Mouse (Mus musculus) adrenal gland, postnatal 14 days (tissue): ENCODE measurements around the gene Ino80b. TPM values are rescaled to one million over a fixed set of nuclear protein-coding genes. Genes with fewer than 3 reads are reported as not detected.

Source experiments
- DNase-seq: peaks from one replicate; pipeline ENCODE4 v3.0.0; 2021; ENCODE audit warnings: mixed read lengths
- long read RNA-seq, 2 experiments: library from polyadenylated mRNA; stranded (forward); transcript quantifications; one replicate each; pipeline ENCODE4 v2.0.0; 2021
- total RNA-seq: library from RNA; stranded (reverse); gene quantifications from 2 replicates; pipeline ENCODE4 v1.2.3, GENCODE M21; 2021

Gene Ino80b
- total RNA-seq, result 19.3 and 22.5 TPM in 2 replicates
- long read RNA-seq, experiment 1, transcript Ino80b-202 (5 exons, 1,503 nt), result major isoform, 30 of 33 reads
- long read RNA-seq, experiment 1, partial matches to known transcripts, result 2 of 33 reads
- long read RNA-seq, experiment 1, other reads (novel, unspliced or antisense), result 1 of 33 reads
- long read RNA-seq, experiment 2, transcript Ino80b-202 (5 exons, 1,503 nt), result major isoform, 10 of 13 reads
- long read RNA-seq, experiment 2, partial matches to known transcripts, result 3 of 13 reads
- long read RNA-seq, experiment 2, other reads (novel, unspliced or antisense), result 0 of 13 reads

DNA sequence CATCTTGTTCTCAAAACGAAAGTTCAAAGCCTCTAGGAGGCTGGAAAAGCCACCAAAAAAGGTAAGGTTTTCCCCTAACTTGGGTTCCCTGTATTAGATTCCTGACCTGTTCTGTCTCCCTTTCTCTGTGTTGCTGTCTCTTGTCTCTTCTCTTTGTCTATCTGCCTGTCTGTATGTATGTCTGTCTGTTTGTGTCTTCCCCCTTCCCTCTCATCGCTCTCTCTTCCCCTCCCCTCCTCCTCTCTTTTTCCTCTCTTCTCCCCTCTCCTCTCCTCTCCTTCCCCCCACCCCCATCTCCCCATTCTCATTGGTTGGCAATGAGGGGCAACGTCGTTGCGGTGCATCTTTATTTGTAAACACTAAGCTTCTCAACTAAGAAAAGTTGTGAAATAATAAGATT, at the start of gene Ino80b:
Gene Ino80b, minus strand, starts transcription at position 101 of the 400 bp plus-strand sequence.
- DNase-seq, result no peak

DNA sequence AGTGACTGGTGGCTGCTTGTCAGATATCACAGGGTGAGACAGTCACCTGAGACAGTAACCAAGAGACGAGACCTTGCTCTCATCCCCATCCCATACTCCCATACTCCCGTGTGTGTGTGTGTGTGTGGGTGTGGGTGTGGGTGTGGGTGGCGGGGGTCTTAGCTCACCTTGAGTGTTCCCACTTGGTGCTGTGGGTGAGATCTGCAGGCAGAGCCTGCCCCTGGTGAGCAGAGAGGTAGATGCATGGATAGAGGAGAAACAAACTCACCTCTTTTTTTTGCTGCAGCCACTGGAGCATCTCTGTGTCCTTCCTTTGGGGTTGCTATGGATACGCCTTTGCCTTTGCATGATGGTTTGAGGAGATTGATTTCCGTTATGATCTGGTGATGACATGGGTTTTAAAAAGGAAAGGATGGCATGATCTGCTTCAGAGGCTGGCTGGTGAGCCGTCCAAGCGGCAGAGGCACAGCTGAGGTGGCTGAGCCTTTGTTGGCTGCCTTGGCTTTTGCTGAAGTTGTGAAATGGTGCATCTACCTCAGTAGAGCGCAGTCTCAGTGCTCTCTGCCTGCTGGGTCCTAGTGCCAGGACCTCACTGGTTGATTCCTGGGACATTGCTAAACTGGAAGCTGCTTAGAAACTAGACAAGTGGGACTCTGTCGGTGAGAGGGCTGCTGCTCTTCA, 47.1 kb upstream of the Ino80b start:
- DNase-seq, result no peak

DNA sequence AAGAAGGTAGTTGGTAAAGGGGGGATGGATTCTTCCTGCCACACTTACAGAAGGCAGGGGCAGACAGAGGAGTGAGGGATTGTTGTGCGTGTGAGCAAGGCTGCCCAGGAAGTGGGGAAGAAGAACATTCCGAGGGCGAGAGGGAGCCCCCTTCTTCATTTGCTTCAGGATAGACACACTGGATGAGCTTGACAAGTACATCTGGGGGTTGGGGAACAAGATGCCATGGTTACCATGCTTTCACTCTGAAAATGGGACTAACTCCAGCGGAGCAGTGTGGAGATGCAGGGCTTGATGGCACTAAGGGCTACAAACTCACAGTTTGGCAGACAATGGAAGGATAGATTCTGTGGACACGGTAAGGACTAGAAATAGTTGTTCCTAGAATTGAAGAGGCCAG, 45.8 kb upstream of the Ino80b start:
- no peak for DNase-seq

DNA sequence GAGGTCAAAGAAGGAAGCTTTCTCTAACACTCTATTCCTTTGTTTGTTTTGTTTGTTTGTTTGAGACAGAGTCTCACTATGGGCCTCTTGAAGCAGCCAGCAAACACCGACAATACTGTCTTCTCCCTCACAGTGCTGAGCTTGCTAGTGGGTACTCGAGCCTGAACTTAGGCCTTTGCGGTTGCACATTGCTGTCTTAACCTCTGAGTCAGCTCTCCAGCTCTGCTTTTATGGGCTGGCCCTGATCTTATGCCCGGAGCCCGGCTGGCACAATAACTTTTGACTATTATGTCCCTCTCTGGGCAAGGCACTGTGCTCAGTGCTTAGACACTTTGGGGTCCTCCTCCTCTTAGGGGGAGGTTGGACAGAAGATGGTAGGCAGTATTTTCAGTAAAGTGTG, 44.6 kb upstream of the Ino80b start:
- peak; percentile 53 for DNase-seq

DNA sequence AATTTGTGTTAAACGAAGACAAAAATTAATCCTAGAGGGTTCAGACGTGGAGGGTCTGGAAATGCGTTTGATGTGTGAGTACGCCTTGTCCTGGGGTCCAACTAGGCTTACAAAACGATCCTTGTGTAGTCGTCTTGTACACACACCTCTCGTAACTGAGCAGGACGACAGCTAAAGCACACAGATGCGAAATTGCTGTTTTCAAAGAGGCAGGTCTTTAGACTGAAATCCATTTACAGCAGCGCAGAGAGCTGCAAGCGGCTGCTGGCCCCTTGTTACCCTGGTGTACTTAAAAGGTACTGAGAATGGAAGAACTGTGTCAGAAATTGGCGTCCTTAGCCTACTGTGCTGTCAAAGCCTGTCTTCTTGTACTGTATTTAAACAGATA, 41.0 kb upstream of the Ino80b start:
- no peak for DNase-seq

DNA sequence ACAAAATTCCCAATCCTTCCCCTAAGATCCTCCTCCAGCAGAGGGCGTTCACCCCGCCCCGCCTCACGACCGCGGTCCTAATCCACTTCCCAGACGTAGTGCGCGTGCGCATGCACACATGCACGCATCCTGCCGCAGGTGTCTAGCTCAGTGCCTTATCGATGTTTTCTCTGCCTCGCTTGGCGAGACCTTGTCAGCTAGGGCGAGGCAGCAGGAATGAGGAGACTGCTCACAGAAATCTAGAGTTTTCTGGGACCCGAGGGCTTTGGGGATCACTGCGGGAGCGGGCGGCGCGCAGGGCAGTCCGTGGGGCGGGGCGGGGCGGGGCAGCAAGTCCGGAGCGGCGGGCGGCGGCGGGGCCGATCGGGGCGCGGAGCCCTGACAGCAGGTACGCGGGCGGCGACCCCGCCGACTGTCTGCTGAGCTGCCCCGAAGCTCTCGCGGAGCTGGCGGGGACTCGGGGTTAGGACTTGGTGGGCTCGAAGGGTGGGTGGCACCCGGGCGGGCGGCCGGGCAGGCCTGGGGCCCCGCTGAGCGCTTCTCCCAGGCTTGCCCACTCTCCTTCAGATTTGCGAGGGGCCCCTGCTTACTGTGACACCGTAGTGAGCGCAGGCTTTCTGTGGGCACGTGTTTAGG, 40.5 kb upstream of the Ino80b start, which contains the start of gene Dctn1:
Gene Dctn1, plus strand, starts transcription at position 314 of the 636 bp plus-strand sequence.
- DNase-seq, result peak; percentile 98

DNA sequence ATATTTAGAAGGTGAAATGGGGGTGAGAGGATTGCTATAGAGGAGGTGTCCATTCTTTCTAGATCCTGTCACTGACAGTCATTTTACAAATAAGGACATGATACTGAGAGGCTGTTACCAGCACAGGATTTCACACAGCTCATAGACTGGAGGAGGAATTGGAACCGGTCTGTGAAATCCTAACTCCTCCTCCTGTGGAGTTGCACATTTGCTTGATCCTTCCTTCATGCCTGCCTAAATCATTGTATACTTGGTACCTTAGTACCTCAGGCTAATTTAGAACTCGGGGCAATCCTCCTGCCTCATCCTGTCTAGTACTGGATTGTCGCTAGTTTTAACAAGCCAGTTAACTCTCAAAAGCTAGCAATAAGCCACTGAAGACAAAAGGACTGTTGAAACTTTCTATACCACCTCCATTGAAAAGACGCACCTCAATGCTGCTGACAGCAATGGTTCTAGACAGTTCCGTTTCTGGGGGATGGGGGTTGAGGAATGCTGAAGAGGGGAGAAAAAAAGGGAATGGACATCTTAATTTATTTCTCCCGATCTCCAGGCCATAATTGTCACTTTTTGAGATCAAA, 39.9 kb upstream of the Ino80b start:
- no peak for DNase-seq

DNA sequence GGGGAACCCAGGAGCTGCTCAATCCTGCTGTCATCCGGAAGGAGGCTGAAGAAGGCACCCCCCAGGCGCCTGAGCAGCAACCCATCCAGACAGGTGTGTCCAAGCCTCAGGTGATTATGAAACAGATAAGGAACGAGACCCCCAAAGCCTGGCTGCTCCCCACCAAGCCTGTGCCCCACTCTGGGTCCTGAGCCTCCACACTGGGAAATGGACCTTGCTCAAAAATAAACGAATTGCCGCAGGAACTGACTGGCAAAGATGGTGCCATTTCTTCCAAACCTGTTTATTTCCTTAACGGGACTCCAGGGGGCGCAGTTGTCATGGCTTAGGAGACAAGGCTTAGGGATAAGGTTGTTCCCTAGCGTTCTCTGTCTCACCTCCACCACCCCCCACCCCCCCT, 37.5 kb upstream of the Ino80b start:
- peak; percentile 82 for DNase-seq

DNA sequence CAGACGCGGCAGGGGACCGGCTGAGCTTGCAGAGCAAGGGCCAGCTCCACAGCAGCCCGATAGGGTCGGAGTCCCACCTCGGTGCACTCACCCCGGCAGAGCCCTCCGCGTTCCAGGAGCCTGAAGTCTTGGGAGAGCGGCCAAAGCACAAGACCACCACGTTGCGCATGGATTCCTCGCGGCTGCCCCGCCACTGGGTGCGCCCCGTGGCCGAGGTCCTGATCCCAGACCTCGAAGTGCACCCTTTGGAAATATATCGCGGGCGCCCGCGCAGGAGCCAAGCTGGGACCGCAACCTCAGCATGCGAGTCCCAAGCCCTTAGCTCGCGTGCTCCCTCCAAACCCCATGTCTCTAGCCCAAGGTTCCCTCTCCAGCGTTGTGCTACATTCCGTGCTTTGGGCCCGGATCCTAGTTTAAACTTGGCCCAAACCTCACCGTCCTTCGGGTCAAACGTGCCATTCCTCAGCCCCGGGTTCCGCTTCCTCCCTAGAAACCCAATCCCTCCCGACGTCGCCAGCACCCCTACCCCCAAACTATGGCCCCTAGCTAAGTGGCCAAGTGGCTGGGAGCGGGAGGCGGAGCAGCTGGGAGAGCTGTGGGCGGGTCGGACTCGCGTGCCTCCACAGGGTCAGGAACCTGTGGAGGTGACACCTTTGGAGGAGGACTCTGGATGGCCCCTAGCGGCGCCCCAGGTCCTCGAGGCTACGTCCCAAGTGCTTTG, 36.9 kb upstream of the Ino80b start:
- DNase-seq, result peak; percentile 71

DNA sequence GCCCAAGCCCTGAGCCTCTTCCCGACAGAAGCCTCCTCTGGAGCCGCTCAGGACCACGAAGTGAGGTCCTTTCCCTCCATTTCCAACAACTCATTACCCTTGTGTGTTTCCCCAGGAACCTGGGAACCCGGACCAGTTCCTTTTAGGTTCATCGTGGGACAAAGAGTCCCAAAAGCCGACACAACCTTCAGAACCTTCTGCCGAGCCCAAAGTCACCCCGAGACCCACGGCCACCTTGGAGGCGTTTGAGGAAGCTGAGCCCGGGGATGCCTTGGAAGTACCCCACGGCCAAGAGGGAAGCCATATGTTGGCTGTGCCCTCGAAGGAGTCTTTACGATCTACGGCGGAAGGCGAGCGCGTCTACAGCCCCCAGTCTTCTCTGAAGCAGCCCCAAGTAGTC, 36.2 kb upstream of the Ino80b start:
- DNase-seq, result no peak

DNA sequence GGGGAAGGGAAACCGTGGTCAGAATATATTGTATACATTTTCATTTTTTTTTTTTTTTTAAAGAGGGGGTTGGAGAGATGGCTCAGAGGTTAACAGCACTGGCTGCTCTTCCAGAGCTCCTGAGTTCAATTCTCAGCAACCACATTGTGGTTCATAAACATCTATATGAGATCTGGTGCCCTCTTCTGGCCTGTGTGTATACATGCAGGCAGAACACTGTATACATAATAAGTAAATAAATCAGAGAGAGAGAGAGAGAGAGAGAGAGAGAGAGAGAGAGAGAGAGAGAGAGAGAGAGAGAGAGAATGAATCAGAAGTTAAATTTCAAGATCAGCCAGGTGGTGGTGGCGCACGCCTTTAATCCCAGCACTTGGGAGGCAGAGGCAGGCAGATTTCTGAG, 34.2 kb upstream of the Ino80b start:
- peak; percentile 70 for DNase-seq

DNA sequence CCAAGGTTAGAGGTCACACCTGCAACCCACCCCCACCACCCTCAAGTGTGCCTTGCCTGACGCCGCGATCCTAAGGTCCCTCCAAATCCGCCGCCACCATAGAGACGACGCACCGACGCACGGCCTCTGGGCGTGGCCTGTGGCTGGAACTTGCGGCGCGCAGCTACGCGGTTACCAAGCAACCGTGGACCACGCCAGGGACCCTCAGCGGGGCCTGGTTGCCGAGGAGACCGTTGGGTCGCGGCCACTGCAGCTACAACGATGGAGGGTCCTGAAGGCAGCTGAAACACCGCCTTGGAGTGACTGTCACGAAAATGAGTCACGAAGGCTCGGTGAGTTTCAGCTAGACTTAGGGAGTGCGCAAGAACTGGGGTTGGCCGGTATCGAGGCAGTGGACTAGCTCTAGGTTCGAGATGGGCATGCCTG, 31.0 kb upstream of the Ino80b start, which contains the start of the genes Wdr54 and 1700003E16Rik:
Gene Wdr54, minus strand, starts transcription at position 139 of the 426 bp plus-strand sequence.
Gene 1700003E16Rik, plus strand, starts transcription at position 146 of the 426 bp plus-strand sequence.
- DNase-seq, result peak; percentile 76

DNA sequence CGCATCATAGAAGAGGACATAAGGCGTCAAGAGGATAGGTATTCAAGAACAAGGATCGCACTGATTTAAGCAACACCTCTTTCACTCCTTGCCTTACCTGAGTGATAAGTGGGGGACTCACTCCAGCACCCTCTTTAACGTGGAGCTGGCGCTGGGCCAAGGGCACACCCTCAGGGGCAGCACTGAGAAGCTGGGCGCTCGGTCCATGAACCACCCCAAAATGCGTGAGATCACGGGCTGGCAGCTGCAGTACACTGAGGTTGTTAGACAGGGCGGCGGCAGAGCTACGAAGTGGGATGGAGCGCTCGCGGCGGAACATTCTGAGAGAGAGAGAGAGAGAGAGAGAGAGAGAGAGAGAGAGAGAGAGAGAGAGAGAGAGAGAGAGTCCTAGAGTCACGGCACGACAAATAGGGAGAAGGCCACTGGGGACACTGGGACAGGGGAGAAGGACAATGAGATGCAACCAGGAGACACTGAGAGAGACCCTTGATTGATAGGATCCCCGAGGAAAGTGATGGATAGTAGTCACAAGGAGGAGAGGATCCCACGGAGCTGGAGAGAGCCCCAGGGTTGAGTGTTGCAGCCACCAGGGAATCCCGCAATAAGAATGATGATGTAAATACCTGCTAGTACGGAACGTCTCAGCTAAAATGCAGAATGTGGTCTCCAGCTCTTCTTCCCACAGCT, 30.5 kb upstream of the Ino80b start:
- no peak for DNase-seq

DNA sequence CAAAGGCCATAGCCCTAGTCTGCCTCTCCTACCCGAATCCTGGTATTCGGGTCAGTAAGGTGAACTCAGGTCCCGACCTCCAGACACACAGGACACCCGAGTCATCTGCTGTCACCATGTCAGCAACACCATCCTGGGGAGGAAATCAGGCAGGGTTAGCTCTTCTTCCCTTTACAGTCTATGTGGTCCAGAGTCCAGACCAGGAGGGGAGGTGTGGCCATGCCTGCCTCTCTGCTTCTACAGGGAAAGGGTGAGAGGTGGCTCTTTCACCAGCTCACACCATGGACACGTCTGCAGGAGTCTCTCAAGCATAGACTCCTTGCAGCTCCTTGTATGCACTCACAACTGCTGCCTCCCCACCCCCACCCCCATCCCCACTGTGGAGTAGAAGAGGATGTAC, 28.3 kb upstream of the Ino80b start:
- no peak for DNase-seq

DNA sequence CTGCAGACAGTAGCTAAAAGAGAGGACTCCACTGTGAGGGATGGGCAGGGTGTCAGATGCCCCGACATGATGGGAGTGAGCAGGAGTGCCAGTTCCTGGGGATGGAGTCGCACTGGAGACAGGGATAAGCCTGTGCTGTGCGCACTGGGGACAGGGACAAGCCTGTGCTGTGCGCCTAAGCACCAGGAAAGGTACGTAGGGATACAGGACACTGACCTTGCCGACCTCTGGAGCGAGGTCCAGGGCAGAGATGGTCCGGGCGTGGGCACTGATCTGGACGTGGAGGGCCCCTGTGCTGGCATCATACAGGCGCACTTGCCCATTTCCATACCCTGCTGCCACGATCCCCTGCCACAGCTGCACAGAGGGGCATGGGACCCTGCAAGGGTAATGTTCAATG, 27.8 kb upstream of the Ino80b start:
- no peak for DNase-seq

DNA sequence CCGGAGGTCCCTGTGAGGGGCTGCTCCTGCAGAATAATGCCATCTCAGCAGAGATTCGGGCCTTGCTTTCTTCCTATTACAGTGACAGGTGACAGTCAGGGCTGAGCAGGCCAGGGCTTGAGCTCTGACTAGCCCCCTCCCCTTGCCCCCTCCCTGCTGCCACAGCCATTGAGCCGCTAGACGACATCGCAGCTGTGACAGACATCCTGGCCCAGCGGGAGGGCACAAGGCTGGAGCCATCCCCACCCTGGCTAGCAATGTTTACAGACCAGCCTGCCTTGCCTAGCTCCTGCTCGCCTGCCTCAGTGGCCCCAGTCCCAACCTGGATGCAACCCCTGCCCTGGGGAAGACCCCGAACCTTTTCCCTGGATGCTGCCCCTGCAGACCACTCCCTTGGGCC, 26.5 kb upstream of the Ino80b start:
- DNase-seq, result no peak

DNA sequence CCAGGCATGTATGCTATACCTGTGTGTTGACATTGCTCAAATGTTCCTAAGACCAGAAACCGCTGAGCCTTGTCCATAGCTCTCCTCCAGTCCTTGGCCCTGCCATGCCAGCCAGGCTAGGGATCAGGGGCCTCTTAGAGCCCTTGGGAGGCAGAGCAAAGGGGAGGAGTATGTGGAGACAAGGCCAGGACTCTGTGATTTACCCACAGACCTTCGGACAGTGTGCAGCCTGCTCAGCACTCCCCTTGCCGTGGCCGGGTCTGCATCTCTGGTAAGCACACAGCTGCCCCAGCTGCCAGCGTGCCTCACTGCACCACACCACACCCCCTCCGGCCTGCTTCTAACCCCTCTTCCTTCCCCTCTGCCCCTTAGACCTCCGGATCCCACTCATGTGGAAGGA, 22.0 kb upstream of the Ino80b start:
- peak; percentile 72 for DNase-seq

DNA sequence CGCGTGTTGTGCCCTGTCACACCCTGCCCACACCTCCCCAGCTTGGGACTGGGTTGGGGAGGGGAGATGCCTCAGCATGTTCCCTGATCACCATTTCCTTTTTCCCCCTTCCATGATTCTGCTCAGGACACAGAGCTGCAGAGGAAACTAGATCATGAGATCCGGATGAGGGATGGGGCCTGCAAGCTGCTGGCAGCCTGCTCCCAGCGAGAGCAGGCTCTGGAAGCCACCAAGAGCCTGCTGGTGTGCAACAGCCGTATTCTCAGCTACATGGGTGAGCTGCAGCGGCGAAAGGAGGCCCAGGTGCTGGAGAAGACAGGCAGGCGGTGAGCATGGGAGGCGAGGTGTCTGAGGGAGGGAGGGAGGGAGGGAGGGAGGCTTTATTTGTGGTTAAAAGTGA, 20.6 kb upstream of the Ino80b start:
- DNase-seq, result no peak

DNA sequence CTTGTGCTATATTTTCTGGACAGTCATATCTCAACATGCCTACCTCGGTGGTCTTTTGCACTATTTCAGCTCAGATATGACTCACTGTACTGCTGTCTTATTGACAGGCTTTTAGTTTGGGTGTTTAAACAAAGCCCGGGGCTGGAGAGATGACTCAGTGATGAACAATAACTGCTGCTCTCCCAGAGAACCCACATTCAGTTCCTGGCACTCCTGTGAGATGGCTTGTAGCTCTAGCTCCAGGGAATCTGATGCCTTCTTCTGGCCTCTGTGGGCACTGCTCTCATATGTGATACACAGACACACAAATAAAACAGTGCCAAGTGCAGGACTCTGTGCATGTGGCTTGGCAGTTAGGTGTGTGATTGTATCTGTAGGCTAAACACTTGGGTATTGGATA, 20.0 kb upstream of the Ino80b start:
- DNase-seq, result peak; percentile 25

DNA sequence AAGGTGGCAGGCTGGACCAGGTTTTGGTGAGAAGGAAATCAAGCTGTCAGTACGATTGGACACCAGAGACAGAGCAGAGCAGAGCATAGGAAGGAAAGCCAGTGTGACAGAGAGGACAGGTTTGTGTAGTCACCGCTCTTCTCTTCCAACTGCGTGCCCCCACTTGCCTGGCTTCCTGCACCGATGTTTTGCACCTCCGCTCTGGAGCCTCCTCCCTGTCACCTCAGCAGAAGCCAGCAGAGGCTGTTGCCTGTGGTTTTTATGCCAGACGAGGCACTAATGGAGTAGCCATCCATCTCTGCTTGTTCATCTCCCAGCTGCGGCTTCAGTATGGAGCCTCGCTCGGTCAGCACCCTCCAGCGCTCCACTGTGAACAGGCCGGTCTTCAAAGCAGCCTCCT, 17.7 kb upstream of the Ino80b start:
- no peak for DNase-seq

DNA sequence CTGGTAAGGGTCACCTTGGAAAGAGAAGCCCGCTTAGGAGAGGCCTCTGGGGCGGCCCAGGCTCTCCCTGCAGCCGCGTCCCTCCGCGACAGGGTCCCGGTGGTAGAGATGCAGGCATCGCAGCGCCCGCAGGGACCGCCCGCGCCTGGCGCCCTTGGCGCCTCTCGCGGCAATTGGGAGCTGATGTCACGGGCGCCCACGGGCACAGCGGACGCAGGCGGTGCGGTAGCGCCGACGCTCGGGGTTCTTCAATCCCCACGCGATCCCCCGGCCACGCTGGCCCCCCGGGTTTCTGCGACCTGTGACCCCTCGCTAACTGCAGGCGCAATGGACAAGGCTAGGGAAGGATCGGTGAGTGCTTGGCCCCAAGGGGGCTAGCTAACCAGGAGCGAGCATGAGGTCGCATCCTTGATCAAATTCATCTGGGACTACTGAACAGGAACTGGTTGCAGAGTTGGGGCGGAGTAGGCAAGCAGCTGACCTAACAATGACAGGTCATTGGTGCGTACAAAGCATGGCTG, 17.0 kb upstream of the Ino80b start:
- DNase-seq, result peak; percentile 68
